Mouse (Mus musculus): ENCODE data around the gene Gm20815. TPM values are rescaled to one million over a fixed set of nuclear protein-coding genes. Genes with fewer than 3 reads are reported as not detected.
"Not testable (repeated sequence)": the region's sequence is repeated elsewhere in the genome, so short reads cannot be mapped to it uniquely, and the experiment has no call there.

Gm20815 gene
- not detected for total RNA-seq (2021)
- long read RNA-seq, experiment 1: 0 reads
- long read RNA-seq, experiment 2: 0 reads

- not testable (repeated sequence) for H3K4me3 ChIP-seq; DNase-seq (ENCODE audit: low spot score in 2 of 2); H3K27ac ChIP-seq
Observed at GRCm38 (mm10) chrY:8835069-8835468, at the start of gene Gm20815. Gm20815 (minus strand) TSS chrY:8835169.
